Mouse (Mus musculus) WW6 (cell line): ENCODE data around the gene Hist1h1d.
"Not testable (repeated sequence)": the region's sequence is repeated elsewhere in the genome, so short reads cannot be mapped to it uniquely, and the experiment has no call there.

ENCODE experiments used
- DNase-seq: peaks from one replicate; pipeline ENCODE4 v3.0.0-alpha.2; 2013; ENCODE audit warnings: low read depth, low spot score

Gene Hist1h1d

DNA sequence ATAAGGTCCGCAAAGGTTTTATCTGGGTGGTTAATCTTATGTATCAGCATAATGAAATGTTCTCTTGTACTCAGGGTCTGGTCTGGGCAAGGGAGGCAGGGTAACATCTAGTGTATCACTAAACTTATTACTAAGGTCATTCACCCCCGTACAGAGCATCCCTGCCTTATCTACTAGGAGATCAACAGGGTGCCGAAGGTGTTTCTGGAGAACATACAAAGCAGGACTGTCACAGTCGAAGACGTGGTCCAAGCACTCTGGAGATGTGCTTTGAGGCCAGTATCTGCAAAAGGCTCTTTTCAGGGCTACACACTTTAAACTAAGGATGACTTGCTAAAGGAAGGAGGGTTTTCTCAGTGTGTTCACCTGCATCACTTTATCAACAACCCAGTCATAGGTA, 6.4 kb upstream of the Hist1h1d start:
- DNase-seq, result no peak

DNA sequence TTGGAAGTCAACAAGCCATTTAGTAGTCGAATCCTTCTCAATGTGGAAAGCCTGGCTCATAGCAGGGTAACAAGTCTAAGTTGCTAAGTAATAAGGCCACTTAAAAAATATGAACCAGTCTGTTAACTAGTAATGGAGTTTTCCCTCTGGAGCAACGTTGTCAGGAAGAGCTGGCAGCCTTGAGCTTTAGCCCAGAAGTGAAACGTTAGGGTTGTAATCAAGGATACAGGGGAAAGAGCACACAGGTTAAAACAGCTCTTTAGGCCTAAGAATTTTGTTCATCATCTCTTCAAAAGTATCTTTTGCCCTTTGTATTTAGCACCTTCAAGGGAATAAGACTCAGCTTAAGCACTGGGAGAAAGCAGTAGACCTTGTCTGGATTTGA, 2.3 kb upstream of the Hist1h1d start:
- no peak for DNase-seq

DNA sequence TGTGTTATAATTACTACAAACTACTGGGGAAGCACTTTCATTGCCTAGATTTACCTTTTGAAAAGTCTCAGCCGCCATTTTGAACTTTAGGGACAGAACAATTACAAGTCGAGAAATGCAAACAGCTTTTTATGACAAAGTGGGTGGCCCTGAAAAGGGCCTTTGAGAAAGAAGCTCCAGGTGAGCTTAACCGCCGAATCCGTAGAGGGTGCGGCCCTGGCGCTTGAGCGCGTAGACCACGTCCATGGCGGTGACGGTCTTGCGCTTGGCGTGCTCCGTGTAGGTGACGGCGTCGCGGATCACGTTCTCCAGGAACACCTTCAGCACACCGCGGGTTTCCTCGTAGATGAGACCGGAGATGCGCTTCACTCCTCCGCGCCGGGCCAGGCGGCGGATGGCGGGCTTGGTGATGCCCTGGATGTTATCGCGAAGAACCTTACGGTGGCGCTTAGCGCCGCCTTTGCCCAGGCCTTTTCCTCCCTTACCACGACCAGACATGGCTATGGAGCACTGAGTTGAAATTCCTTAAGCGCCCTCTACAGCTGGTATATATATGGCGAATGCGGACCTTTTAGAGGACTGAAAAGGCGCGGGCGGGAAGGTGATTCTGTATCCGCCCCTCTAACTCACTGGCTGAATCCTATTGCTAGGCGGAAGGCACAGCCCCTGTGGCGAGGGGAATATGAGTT, 1.8 kb upstream of the Hist1h1d start, which contains the start of gene Hist1h4f:
Hist1h4f (minus strand) TSS at position 503 of the 689 bp plus-strand sequence.
- not testable (repeated sequence) for DNase-seq

DNA sequence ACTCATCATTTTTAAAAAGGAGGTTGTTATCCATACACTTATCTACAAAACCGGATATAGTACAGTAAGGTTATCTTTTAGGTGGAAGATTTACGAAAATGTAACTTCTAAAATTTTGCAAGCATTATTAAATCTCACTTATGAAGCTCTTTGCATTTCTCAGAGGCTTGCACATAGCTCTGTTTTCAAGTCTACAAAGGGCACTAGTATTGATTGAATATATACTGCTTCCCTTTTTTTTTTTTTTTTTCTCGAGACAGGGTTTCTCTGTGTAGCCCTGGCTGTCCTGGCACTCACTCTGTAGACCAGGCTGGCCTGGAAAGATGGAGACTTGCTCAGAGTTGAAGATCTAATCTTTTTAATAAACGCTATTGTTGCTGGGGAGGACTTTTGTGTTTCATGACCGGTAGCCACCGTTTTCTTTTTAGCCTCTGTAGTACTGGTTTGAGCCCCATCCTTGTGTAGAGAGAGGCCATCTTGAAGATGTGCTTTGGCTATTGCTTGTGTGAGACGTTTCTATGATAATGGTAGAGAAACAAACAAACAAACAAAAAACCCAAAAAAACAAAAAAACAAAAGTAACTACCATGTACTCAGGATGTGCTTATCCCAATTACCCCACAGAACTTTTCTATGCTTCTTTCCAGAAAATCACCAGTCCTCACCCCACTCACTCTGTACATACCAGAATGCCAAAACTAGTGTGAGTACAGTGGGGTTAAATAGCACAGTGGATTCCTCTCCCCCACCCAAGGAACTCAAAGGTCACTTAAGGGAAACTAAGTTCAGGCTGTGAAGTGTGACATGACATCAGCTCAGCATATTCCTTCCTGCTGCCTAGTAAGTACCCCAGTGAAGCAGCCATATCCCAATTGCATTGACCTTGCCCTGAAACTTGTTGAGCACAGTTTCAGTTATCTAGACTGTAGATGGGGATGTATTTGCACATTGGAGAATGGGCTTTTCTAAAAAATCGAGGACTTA, 839 bp upstream of the Hist1h1d start:
- DNase-seq, result no peak

DNA sequence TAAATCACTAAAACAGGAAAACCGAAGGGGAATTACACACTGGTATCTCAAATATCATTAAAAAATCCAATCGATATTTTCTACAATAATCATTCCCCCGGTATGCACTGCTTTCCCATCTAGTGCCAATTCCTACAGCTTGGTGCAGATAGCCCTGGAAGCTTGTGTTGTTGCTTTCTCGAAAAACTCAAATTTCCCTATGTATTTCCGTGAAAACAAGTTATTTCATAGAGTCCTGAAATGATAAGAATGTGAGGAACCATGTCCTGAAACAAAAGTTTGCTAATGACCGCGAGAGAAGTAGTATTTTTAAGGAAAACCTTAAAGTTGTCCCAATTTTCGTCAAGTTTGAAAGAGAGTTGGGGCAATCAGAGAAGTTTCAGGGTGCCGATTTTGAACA, 1.3 kb downstream of the Hist1h1d start:
- no peak for DNase-seq

DNA sequence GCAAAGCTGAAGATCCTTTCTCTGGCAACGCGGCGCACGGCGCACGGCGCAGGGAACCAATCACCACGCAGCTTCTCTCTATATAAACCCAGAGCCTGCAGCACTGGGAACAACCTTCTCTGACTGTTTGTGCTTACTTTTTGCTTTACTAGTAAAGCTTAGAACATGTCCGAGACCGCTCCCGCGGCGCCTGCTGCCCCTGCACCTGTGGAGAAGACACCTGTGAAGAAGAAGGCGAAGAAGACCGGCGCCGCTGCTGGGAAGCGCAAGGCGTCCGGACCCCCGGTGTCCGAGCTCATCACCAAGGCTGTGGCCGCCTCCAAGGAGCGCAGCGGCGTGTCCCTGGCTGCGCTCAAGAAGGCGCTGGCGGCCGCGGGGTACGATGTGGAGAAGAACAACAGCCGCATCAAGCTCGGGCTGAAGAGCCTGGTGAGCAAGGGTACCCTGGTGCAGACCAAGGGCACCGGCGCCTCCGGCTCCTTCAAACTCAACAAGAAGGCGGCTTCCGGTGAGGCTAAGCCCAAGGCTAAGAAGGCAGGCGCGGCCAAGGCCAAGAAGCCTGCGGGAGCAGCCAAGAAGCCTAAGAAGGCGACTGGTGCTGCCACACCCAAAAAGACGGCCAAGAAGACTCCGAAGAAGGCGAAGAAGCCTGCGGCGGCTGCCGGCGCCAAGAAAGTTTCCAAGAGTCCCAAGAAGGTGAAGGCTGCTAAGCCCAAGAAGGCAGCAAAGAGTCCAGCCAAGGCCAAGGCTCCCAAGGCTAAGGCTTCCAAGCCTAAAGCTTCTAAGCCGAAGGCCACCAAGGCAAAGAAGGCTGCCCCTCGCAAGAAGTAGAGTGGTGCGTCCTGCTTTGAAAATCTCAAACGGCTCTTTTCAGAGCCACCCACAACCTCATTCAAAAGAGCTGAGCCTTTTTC, 2.1 kb downstream of the Hist1h1d start:
- no peak for DNase-seq

DNA sequence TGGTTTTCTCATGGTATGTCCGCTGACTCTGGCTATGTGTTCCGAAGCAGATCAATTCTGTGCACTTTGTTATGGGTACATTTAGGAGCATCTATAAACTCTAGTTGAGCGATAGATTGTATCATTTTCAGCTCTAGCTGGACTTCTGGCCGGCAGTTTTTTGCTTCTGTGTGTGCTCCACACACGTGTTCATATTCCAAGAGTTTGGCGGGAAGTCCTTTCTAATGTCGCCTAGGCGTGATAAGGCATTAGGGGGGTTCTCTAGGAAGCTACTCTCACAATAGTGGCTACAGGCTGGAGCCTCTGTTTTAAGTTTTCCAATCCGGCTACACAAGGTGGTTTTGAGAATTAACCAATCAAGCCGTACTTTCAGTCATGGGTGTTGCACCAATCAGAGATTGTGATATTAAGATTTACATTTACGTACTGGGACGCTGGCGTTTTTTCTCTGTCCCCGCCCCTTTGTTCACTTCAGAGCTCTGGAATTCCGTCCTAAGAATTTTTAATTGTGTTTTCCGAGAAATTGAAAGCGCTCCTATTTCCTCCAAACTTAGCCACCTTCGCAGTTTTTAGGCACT, 2.9 kb downstream of the Hist1h1d start:
- DNase-seq, result no peak

DNA sequence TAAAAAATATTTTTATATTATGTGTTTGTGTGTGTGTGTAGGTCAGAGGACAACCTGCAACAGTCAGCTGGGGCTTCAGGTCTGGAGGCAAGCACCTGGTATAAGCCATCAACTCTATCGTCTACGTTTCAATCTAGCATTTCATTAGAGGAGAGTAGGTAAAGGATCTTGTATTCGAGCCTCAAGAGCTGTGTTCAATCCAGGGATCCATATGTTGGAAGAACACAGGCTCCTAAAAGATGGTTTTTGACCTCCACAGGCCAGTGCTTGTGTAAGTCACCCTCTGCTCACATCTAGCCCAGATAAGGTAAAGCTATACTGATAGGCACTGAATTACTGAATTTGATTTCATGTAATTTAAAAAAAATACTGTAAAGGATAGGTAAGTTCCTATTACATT, 3.8 kb downstream of the Hist1h1d start:
- DNase-seq, result no peak

DNA sequence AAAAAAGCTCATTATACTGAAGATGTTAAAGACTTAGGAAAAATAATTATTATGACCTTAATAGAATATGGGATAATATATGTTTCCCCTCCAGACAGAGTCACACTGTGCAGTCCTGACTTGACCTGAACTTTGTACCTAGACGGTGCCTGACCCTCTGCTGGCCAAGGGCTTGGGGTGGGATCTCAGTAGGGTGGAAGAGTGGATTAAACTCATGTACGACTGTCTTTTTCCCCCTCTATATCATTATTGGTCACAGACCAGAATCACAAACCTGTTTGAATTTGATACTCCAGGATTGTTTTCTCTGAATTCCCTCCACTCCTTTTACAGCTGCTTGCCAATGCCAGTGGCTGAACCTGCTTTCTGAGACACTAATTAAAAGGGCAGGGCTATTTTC, 7.6 kb downstream of the Hist1h1d start:
- not testable (repeated sequence) for DNase-seq

DNA sequence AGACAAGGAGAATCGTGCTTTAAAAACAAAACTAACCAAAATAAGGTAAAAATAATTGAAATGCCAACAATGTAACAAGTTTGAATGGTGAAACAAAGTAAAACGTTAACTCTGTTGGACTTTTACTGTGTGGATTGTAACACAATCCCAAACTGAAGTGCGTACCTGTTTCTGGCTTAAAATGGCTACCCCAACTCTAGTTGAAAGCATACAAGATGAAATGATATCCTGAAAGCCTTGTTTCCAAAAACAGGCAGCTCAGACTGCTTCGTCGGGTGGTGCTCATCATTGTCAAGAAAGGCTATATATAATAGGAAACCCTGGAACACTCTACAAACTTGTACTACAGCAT, 8.4 kb downstream of the Hist1h1d start:
- DNase-seq, result not testable (repeated sequence)

DNA sequence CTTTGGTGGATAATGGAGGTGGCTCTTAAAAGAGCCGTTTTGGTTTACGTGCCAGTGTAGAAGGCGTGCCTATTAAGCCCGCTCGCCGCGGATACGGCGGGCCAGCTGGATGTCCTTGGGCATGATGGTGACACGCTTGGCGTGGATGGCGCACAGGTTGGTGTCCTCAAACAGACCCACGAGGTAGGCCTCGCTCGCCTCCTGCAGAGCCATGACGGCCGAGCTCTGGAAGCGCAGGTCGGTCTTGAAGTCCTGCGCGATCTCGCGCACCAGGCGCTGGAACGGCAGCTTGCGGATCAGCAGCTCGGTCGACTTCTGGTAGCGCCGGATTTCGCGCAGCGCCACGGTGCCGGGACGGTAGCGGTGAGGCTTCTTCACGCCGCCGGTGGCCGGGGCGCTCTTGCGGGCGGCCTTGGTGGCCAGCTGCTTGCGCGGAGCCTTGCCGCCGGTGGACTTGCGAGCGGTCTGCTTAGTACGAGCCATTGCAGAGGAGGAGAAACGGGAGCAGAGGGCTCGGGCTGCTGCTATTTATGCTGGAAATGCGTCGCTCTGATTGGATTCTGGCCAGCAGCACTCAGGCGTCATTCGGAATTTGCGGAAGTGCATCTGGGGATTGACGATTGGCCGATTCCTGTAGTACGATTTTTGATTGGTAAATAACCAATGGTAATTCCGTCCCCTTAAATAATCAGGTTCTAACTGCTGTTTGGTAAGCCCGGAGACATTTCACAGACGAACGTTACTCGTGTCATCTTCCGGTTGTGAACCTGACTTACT, 9.0 kb downstream of the Hist1h1d start, which contains the start of gene Hist1h3e:
Hist1h3e (minus strand) TSS at position 487 of the 777 bp plus-strand sequence.
- DNase-seq, result not testable (repeated sequence)

DNA sequence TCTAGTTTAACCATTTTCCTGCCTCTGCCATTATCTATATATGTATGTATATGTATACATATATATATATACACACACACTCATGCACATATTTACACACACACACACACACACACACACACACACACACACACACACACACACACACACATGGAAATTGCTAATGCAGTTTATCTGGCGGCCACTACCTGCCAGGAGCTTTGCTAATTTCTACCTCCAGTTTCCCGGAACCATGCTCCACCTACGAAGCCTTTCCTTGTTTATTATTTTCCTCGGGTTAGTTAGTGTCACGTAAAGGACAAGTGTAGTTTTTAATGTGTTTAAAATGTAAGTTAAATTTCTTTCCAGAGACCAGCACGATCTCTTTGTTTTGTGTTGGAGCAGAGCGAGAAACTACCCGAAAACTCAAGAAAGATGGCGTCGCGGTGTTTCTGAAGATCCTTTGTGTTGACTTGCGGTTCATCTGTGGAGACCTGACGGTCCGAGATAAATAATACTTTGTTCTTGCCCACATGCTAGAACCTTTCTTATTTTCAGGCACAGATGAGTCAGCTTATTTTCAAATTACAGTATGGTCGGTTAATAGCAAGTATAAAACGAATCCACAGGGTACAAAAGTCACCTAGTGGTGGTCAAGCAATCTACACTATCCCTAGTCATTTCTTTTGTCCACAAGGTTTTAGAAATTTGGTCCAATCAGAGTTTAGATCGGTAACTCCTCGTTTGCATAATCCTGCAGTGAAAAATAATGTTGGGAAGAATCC, 9.8 kb downstream of the Hist1h1d start:
- DNase-seq, result no peak

DNA sequence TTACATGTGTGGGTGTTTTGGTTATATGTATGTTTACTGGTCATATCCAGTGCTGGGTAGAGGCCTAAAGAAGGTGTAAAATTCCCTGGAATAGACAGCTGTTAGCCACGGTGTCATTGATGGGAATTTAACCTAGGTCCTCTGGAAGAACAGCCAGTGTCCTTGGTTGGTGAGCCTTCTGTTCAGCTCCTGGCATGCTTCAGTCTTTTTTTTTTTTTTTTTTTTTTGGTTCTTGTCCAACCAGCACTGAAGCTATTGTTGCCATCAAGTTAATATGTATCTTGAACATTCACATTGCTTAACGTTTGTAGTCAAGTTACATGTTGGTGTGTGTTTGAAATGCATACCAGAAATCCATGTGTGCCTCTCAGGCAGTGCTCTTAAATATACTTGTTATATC, 11.4 kb downstream of the Hist1h1d start:
- DNase-seq, result no peak

DNA sequence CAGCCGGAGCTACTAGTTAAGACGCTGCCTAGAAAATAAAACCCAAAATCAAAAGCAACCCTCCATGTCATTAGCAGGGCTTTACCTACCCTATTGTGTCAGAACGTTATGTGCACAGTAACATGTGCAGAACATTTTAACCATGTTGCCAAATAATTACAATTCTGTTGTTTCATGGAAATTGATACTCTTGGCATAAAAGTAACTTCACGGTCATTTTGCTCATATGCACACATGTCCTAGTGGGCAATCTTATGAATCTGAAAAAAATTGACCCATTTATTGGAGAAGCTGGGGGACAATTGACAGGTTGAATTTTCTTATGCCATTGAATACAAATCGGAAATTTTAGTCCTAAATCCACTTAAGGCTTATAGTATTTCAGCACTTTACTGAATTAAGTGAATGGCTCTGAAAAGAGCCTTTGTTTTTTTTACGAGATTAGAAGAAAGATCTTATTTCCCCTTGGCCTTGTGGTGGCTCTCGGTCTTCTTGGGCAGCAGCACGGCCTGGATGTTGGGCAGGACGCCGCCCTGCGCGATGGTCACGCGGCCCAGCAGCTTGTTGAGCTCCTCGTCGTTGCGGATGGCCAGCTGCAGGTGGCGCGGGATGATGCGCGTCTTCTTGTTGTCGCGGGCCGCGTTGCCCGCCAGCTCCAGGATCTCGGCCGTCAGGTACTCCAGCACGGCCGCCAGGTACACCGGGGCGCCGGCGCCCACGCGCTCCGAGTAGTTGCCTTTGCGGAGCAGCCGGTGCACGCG, 17.4 kb downstream of the Hist1h1d start:
- not testable (repeated sequence) for DNase-seq

DNA sequence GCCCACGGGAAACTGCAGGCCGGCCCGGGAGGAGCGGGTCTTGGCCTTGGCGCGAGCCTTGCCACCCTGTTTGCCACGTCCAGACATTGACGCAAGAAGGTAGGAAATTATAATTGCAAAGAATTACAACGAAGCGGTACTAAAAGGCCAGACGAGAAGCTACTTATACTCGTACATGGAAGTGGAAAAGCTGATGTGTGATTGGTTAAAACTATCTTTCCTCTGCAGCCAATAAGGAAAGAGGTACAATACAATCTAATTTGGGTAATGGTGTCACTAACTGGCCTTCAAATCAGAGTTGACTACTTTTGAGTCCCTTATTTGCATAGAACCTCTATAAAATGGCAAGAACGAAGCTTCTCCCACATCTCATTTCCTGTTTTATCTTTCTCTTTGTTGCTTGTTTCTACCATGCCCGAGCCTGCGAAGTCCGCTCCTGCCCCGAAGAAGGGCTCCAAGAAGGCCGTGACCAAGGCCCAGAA, 18.0 kb downstream of the Hist1h1d start, which contains the start of the genes Hist1h2ae and Hist1h2bg:
Hist1h2ae (minus strand) TSS at position 199 of the 482 bp plus-strand sequence.
Hist1h2bg (plus strand) TSS at position 375 of the 482 bp plus-strand sequence.
- DNase-seq, result no peak

DNA sequence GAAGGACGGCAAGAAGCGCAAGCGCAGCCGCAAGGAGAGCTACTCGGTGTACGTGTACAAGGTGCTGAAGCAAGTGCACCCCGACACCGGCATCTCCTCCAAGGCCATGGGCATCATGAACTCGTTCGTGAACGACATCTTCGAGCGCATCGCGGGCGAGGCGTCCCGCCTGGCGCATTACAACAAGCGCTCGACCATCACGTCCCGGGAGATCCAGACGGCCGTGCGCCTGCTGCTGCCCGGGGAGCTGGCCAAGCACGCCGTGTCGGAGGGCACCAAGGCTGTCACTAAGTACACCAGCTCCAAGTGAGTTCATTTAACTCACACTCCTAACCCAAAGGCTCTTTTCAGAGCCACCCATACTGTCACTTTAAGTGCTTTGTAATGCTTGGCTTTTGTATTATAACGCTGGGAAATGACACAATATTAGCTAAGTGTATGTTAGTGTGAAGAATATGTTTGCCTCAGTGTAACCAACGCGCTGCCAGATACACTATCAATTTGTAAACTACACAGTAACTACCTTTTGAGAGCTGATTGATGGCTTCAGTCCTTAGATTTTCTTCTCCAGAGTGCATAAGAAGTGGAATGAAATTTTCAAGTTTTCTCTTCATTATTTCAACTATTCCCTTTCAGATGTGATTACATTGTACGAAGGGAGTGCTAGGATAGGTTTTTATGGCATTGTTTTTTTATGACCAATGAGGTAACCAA, 18.6 kb downstream of the Hist1h1d start:
- DNase-seq, result not testable (repeated sequence)

DNA sequence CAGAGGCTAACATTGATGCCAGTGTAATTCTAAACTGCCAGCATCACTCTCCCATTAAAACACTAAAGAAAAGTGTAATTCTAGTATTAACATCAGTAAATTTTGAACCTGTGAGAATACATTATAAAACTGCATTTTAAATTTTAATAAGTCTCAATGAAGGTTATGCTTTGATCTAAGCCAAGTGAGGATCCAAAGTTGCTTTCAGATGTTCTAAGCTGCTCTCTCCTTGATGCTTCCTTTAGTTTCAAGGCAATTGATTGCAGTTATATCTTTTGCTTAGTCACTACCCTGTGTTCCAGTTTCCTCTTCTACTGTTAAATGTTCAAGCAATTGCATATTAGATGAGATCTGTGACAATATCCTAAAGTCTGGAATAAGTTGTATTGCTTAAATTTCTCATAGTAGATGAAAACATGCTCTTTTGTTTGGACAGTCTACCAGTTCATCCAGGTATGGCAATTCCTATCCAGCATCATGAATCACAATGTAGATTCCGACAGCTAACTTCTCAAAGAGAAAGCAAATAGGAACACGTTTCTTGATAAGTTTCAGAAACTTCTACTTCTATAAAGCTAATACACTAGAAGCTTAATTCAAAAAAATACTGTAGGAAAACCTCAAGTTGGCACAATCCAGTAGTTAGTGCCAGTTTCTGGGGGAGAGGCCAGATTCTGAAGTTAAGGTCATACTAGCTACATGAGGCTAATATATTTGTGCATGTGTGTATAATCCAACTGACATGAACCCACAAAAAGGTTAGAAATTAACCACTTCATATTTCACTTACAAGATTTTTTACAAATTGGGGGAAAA, 19.4 kb downstream of the Hist1h1d start:
- no peak for DNase-seq
